Mouse (Mus musculus) embryonic fibroblast, embryonic 13.5 days (primary cell): ENCODE data around the gene Med13. TPM values are rescaled to one million over a fixed set of nuclear protein-coding genes. Genes with fewer than 3 reads are reported as not detected.

Experiments used
- H3K27ac ChIP-seq: 2 replicates; pipeline ENCODE4 v1.5.1; 2012; ENCODE audit warnings: low read length, control low read depth, inconsistent platforms; ENCODE audit not compliant: insufficient read depth
- H3K4me1 ChIP-seq: 2 replicates; pipeline ENCODE4 v1.6.1; 2011; ENCODE audit warnings: low read length; ENCODE audit not compliant: control insufficient read depth, insufficient read depth
- H3K4me3 ChIP-seq: 2 replicates; pipeline ENCODE4 v1.5.1; 2011; ENCODE audit warnings: mild to moderate bottlenecking, control low read depth, low read length; ENCODE audit not compliant: insufficient read depth
- CTCF ChIP-seq: IDR thresholded peaks from 2 replicates; pipeline ENCODE4 v1.5.1; 2011; ENCODE audit warnings: mild to moderate bottlenecking, control low read depth, low read length, moderate library complexity, borderline replicate concordance; ENCODE audit not compliant: insufficient read depth
- POLR2A ChIP-seq: IDR thresholded peaks from 2 replicates; pipeline ENCODE4 v1.6.1; 2011; ENCODE audit warnings: low read depth, mild to moderate bottlenecking, control low read depth, low read length, moderate library complexity
- polyA plus RNA-seq: library from polyadenylated mRNA; stranded (reverse); fragments of >200 nt; gene quantifications from 2 replicates; pipeline ENCODE4 v1.2.4, GENCODE M21; 2011; ENCODE audit warnings: low read depth; ENCODE audit not compliant: missing spikeins, insufficient read length

Med13 gene
- polyA plus RNA-seq, 1 experiment, result 57.0 TPM

GRCm38 (mm10) chr11:86226646-86227180 lies 130.7 kb downstream of the Med13 start:
- no peak overlapping the region for H3K27ac ChIP-seq
- TF ChIP-seq POLR2A (no peak), CTCF (no peak)
- no peaks in the 10 kb centered on the region for H3K4me1 ChIP-seq
- no peak overlapping the region for H3K4me3 ChIP-seq

GRCm38 (mm10) chr11:86225761-86226160 lies 131.6 kb downstream of the Med13 start:
- no peak for TF ChIP-seq POLR2A
- no peak for TF ChIP-seq CTCF
- Histone ChIP-seq H3K4me3 (no peak overlapping the region), H3K27ac (no peak overlapping the region)

More at GRCm38 (mm10) chr11:86225761-86226160, 131.6 kb downstream of the Med13 start:
- H3K4me1 ChIP-seq, result no peaks in the 10 kb centered on the region

Other genes with a start within 250 kb of the Med13 start
- gene Brip1, start 156.4 kb downstream of the Med13 start, polyA plus RNA-seq, result 6.0 and 8.5 TPM in 2 replicates
- gene Ints2, start 100.0 kb downstream of the Med13 start, polyA plus RNA-seq, result 28.4 and 32.2 TPM in 2 replicates
- gene Rnft1, start 127.1 kb upstream of the Med13 start, polyA plus RNA-seq, result 72.6 and 83.5 TPM in 2 replicates
- gene Rps6kb1, start 187.2 kb upstream of the Med13 start, polyA plus RNA-seq, result 70.3 and 71.4 TPM in 2 replicates
- 6.4 and 8.2 TPM in 2 replicates for gene Tubd1, start 187.4 kb upstream of the Med13 start, polyA plus RNA-seq